Mouse (Mus musculus): ENCODE measurements at regions not wholly inside any gene's neighbourhood (a gene's known extent, or its start where the extent isn't known, plus 50 kb on each side); places are given as distances from the start of the nearest gene placed in this dataset.

DNA sequence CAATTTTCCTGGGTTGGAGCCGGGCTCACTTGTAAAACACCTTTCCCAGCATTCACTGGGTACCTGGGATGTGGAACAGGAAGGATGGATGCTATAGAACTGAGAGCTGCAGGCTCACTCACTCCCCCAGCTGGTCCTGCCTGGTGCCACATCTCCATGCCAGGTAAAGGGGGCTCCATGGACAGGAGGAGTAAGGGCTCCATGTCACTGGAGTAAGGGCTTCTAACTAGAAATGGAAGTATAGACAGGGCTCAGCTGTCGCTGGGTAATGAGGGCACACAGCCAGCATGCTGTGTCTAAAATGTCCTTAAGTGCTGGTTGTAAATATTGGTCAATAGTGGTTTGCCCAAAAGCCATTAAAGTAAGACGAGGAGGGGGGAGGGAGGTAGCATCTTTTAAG lies 99.4 kb upstream of the Gpr12 start:
- H3K27ac ChIP-seq (ENCODE audit: control insufficient read depth, insufficient read depth, low read depth, low read length, poor library complexity) = no peak overlapping the region
- WGBS = 68% methylated on average over 3 of the region's 3 CpGs
- H3K4me3 ChIP-seq (replicated peaks; ENCODE audit: control insufficient read depth, low read depth, low read length) = no peak overlapping the region
- TF ChIP-seq POLR2A (IDR thresholded peaks at IDR 0.05; ENCODE audit: borderline replicate concordance, control insufficient read depth, low read depth, low read length) (no peak), CTCF (IDR thresholded peaks at IDR 0.05; ENCODE audit: control insufficient read depth, insufficient read depth, low read length) (no peak)
- H3K4me1 ChIP-seq (ENCODE audit: control insufficient read depth, insufficient read depth, low read length) = peaks cover 5% of the 10 kb centered on the region; the same call in 1 of the 2 replicates

DNA sequence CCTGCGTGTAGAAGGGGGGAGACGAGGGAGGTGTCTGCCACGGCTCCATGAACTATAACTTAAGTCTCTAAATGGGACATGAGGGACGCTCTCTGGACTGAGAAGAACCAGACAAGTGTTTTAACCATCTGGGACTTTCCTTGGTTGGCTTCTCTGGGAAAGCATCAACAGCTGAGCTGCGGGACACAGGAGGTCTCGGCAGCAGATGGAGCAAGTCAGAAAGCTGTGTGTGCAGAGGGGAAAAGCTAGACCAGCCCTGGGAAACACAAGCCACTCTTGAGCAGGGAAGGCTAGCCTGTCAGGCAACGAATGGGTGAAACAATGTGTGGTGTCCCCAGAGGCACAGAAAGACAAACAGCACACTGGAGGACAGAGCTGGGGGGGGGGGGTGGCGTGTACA lies 98.5 kb upstream of the Gpr12 start:
- H3K27ac ChIP-seq (ENCODE audit: control insufficient read depth, insufficient read depth, low read depth, low read length, poor library complexity) = no peak overlapping the region
- WGBS = 69% methylated on average over 8 of the region's 8 CpGs

DNA sequence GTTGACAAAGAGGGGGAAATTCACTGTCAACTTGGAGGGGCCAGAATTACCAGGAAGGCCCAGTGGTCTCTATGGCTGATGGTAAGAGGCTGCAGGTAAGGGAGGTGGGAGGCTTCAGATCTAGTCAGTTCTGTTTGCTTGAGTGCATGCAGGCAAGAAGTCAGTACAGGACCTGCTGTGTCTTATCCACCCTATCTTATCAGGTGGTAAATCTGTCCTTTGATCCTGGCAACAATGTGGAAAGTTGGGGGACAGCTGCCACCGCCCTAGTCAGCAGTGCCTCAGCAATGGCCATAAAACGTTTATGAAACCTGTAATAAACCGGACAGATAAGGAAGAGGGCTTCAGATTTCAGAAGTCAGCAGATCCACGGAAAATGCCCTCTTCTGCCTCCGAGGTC lies 97.9 kb upstream of the Gpr12 start:
- H3K4me3 ChIP-seq (replicated peaks; ENCODE audit: control insufficient read depth, low read depth, low read length) = no peak overlapping the region
- TF ChIP-seq POLR2A (IDR thresholded peaks at IDR 0.05; ENCODE audit: borderline replicate concordance, control insufficient read depth, low read depth, low read length) = no peak
- no peak overlapping the region; the same call in 1 of the 2 replicates for H3K27ac ChIP-seq (ENCODE audit: control insufficient read depth, insufficient read depth, low read depth, low read length, poor library complexity)
- 70% methylated on average over 5 of the region's 5 CpGs for WGBS
- H3K4me1 ChIP-seq (ENCODE audit: control insufficient read depth, insufficient read depth, low read length) = peaks cover 8% of the 10 kb centered on the region

More for the DNA sequence above, 98.5 kb upstream of the Gpr12 start:
- no peak overlapping the region for H3K4me3 ChIP-seq (replicated peaks; ENCODE audit: control insufficient read depth, low read depth, low read length)
- H3K4me1 ChIP-seq (ENCODE audit: control insufficient read depth, insufficient read depth, low read length) = peaks cover 6% of the 10 kb centered on the region; the same call in 1 of the 2 replicates
- TF ChIP-seq CTCF (IDR thresholded peaks at IDR 0.05; ENCODE audit: control insufficient read depth, insufficient read depth, low read length) = no peak
- no peak for TF ChIP-seq POLR2A (IDR thresholded peaks at IDR 0.05; ENCODE audit: borderline replicate concordance, control insufficient read depth, low read depth, low read length)

- no peak for TF ChIP-seq POLR2A (IDR thresholded peaks at IDR 0.05; ENCODE audit: borderline replicate concordance, control insufficient read depth, low read depth, low read length)
- no peak for TF ChIP-seq CTCF (IDR thresholded peaks at IDR 0.05; ENCODE audit: control insufficient read depth, insufficient read depth, low read length)
- Histone ChIP-seq H3K4me1 (ENCODE audit: control insufficient read depth, insufficient read depth, low read length) (peaks cover 8% of the 10 kb centered on the region), H3K27ac (ENCODE audit: control insufficient read depth, insufficient read depth, low read depth, low read length, poor library complexity) (peak overlapping the region; percentile 92), H3K4me3 (replicated peaks; ENCODE audit: control insufficient read depth, low read depth, low read length) (no peak overlapping the region)
- WGBS = 13% methylated on average over 9 of the region's 9 CpGs
Measured at GRCm38 (mm10) chr5:146681512-146681911, 96.5 kb upstream of the Gpr12 start.

GRCm38 (mm10) chr5:146679198-146679681 lies 94.2 kb upstream of the Gpr12 start:
- TF ChIP-seq POLR2A (IDR thresholded peaks at IDR 0.05; ENCODE audit: borderline replicate concordance, control insufficient read depth, low read depth, low read length) (no peak), CTCF (IDR thresholded peaks at IDR 0.05; ENCODE audit: control insufficient read depth, insufficient read depth, low read length) (no peak)
- peak overlapping the region; percentile 72 for H3K27ac ChIP-seq (ENCODE audit: control insufficient read depth, insufficient read depth, low read depth, low read length, poor library complexity)
- 66% methylated on average over 6 of the region's 6 CpGs for WGBS
- no peak overlapping the region for H3K4me3 ChIP-seq (replicated peaks; ENCODE audit: control insufficient read depth, low read depth, low read length)
- peaks cover 8% of the 10 kb centered on the region for H3K4me1 ChIP-seq (ENCODE audit: control insufficient read depth, insufficient read depth, low read length)

GRCm38 (mm10) chr5:146678775-146679170 lies 93.7 kb upstream of the Gpr12 start:
- H3K4me1 ChIP-seq (ENCODE audit: control insufficient read depth, insufficient read depth, low read length) = peaks cover 8% of the 10 kb centered on the region

GRCm38 (mm10) chr5:146678049-146678774 lies 93.2 kb upstream of the Gpr12 start:
- Histone ChIP-seq H3K4me3 (replicated peaks; ENCODE audit: control insufficient read depth, low read depth, low read length) (no peak overlapping the region), H3K27ac (ENCODE audit: control insufficient read depth, insufficient read depth, low read depth, low read length, poor library complexity) (peak overlapping the region; percentile 72), H3K4me1 (ENCODE audit: control insufficient read depth, insufficient read depth, low read length) (peaks cover 6% of the 10 kb centered on the region)
- TF ChIP-seq CTCF (IDR thresholded peaks at IDR 0.05; ENCODE audit: control insufficient read depth, insufficient read depth, low read length) (no peak), POLR2A (IDR thresholded peaks at IDR 0.05; ENCODE audit: borderline replicate concordance, control insufficient read depth, low read depth, low read length) (no peak)
- 72% methylated on average over 13 of the region's 13 CpGs for WGBS

More at GRCm38 (mm10) chr5:146678775-146679170, 93.7 kb upstream of the Gpr12 start:
- Histone ChIP-seq H3K4me3 (replicated peaks; ENCODE audit: control insufficient read depth, low read depth, low read length) (no peak overlapping the region), H3K27ac (ENCODE audit: control insufficient read depth, insufficient read depth, low read depth, low read length, poor library complexity) (peak overlapping the region; percentile 72)
- no peak for TF ChIP-seq CTCF (IDR thresholded peaks at IDR 0.05; ENCODE audit: control insufficient read depth, insufficient read depth, low read length)
- no peak for TF ChIP-seq POLR2A (IDR thresholded peaks at IDR 0.05; ENCODE audit: borderline replicate concordance, control insufficient read depth, low read depth, low read length)
- 68% methylated on average over 10 of the region's 10 CpGs for WGBS

DNA sequence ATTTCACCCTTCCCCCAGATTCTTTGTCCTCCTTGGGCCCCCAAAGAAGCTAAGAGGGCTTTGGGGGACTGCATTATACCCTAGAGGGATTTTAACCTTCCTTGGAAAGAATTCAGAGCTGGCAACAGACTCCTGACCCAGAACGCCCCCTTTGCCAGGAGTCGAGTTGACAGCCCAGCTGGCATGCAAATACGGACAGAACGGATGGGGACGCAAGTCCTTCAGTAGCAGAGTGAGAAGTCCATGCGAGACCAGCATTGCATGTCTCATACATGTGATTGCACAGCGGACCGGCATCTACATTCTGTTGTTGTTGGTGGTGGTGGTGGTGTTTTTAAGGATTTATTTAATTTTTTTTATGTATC lies 92.1 kb upstream of the Gpr12 start:
- no peak overlapping the region for H3K27ac ChIP-seq (ENCODE audit: control insufficient read depth, insufficient read depth, low read depth, low read length, poor library complexity)
- H3K4me3 ChIP-seq (replicated peaks; ENCODE audit: control insufficient read depth, low read depth, low read length) = no peak overlapping the region
- H3K4me1 ChIP-seq (ENCODE audit: control insufficient read depth, insufficient read depth, low read length) = peaks cover 6% of the 10 kb centered on the region
- TF ChIP-seq POLR2A (IDR thresholded peaks at IDR 0.05; ENCODE audit: borderline replicate concordance, control insufficient read depth, low read depth, low read length) = no peak
- TF ChIP-seq CTCF (IDR thresholded peaks at IDR 0.05; ENCODE audit: control insufficient read depth, insufficient read depth, low read length) = no peak
- 82% methylated on average over 8 of the region's 8 CpGs for WGBS

Measured in bone marrow, adult 2 months (tissue).